Comparison of ENCODE assay signal across 30 mouse cellular contexts in the genomic region with DNA sequence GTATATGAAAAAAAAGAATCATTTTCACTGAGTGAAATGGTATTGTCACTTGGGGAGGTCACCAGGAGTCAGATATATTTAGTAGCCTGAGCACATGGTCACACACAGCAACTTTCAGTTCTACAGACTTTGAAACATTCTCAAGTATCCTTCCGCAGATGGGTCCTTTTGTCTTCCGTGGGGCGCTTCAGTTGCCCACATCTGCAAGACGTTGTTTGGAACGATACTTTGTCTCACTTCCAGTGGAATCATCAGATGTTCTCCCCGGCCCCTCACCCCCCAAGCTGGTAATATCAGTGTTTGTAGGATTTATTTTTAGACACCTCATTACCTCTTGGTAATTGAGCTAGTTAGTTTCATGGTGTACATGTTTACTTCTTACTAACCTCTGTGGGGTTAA. TPM values are rescaled to one million over a fixed set of nuclear protein-coding genes. Genes with fewer than 3 reads are reported as not detected.
"Had no signal": no experiment of that assay in that cellular context is flagged by ENCODE, and none has a peak within 500 bp of the region (broad histone marks: within the 10 kb centered on the region; RNA-seq: fewer than 3 reads in every experiment).

No protein-coding gene starts in this region.

- H3K9ac ChIP-seq: heart, embryonic 13.5 days; heart, embryonic 15.5 days; hindbrain, embryonic 12.5 days; hindbrain, embryonic 14.5 days; intestine, embryonic 15.5 days; limb, embryonic 12.5 days; liver, embryonic 13.5 days; liver, embryonic 15.5 days had no signal

- H3K27me3 ChIP-seq: heart, embryonic 13.5 days; heart, embryonic 15.5 days; hindbrain, embryonic 12.5 days; intestine, embryonic 15.5 days; limb, embryonic 12.5 days; liver, embryonic 13.5 days had no signal

- DNase-seq: gastrocnemius, postnatal 14 days; kidney, adult 18-20 months; kidney, adult 8-10 months; kidney, postnatal 10 days; kidney, postnatal 25 days; kidney, postnatal 4 days; liver; liver, embryonic 13.5 days had no signal

- ATAC-seq: hindbrain, embryonic 16.5 days; inflammation-experienced regulatory T-cells, adult 6 months; intestine, embryonic 15.5 days; intestine, postnatal 0 days had no signal

- H3K27ac ChIP-seq: heart, embryonic 10.5 days; heart, embryonic 13.5 days; heart, embryonic 15.5 days; hindbrain, embryonic 10.5 days; hindbrain, embryonic 12.5 days; hindbrain, embryonic 14.5 days; intestine, embryonic 15.5 days; layer of hippocampus, adult 2 months; left cerebral cortex, adult 2 months; limb, embryonic 10.5 days; limb, embryonic 12.5 days; liver, embryonic 13.5 days; liver, embryonic 15.5 days had no signal

- H3K9me3 ChIP-seq: heart, embryonic 10.5 days; heart, embryonic 13.5 days; heart, embryonic 15.5 days; hindbrain, embryonic 10.5 days; hindbrain, embryonic 12.5 days; intestine, embryonic 15.5 days; limb, embryonic 10.5 days; limb, embryonic 12.5 days; liver, embryonic 13.5 days; liver, embryonic 15.5 days had no signal

- H3K4me2 ChIP-seq: heart, embryonic 13.5 days; heart, embryonic 15.5 days; hindbrain, embryonic 12.5 days; hindbrain, embryonic 14.5 days; intestine, embryonic 15.5 days; limb, embryonic 12.5 days; liver, embryonic 11.5 days; liver, embryonic 13.5 days; liver, embryonic 15.5 days had no signal

- H3K36me3 ChIP-seq: heart, embryonic 10.5 days; heart, embryonic 13.5 days; heart, embryonic 15.5 days; hindbrain, embryonic 12.5 days; intestine, embryonic 15.5 days; limb, embryonic 10.5 days; limb, embryonic 12.5 days; liver, embryonic 13.5 days; liver, embryonic 15.5 days had no signal

- H3K4me3 ChIP-seq: heart, embryonic 10.5 days; heart, embryonic 13.5 days; heart, embryonic 15.5 days; hindbrain, embryonic 10.5 days; hindbrain, embryonic 12.5 days; intestine, embryonic 15.5 days; layer of hippocampus, adult 2 months; left cerebral cortex, adult 2 months; limb, embryonic 10.5 days; limb, embryonic 12.5 days; liver, embryonic 13.5 days; liver, embryonic 15.5 days had no signal

RNA-seq across cellular contexts. Expression of a gene that starts 12.9 kb away (rescaled TPM):
- total RNA-seq: gastrocnemius, postnatal 4 days; granulocyte monocyte progenitor cell, adult 5-6 weeks; left cerebral cortex, postnatal 36 days had no signal
- polyA plus RNA-seq: heart, embryonic 13.5 days; heart, embryonic 15.5 days; hindbrain, embryonic 10.5 days; hindbrain, embryonic 12.5 days; hindbrain, embryonic 14.5 days; hindbrain, embryonic 16.5 days; inflammation-experienced regulatory T-cells, adult 6 months; intestine, embryonic 15.5 days; intestine, postnatal 0 days; kidney, embryonic 14.5 days; kidney, embryonic 16.5 days; limb, embryonic 10.5 days; limb, embryonic 12.5 days; limb, embryonic 14.5 days; liver, embryonic 11.5 days; liver, embryonic 13.5 days had no signal
